Mouse (Mus musculus) CD4-positive, CD25-positive, alpha-beta regulatory T cell, adult 2 months (primary cell): Measurements from ENCODE around the gene Papss1.

Source experiments
- DNase-seq: peaks from one replicate; pipeline ENCODE4 v3.0.0-alpha.2; 2012; ENCODE audit warnings: low read depth, low spot score

Papss1 gene

DNA sequence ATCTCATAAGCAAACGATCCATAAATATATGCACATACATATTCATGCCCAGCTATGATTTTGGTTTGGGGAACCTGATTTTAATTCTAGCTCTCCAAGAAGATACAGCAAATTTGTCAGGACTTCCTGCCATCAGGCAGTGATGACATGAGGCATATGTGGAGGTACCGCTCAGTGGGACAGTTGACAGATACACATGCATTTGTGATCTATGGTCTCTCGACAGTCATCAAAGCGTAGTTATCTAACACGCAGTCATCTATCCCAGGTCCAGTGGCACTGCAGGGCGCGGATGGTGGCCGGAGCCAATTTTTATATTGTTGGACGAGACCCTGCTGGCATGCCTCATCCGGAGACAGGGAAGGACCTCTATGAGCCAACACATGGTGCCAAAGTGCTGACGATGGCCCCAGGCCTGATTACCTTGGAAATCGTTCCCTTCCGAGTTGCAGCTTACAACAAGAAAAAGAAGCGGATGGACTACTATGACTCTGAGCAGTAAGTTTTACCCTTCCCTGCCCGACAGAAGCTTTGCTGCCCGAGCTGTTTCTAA, 66.8 kb downstream of the Papss1 start:
- DNase-seq: no peak

DNA sequence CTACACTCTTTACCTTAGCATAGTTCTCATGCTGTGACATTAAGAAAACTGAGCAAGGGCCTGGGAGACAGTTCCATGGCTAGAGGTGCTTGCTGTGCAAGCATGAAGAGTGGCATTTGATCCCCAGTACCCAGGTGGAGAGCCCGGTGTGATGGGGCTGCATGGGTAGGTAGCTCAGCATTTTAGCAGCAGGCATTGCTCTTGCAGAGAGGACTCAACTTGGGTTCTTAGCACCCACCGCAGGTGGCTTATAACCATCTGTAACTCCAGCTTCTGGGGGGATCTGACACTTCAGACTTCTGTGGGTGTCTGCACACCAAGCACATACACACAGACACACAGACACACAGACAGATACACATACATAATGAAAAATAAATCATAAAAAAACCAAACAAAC, 69.5 kb downstream of the Papss1 start:
- no peak for DNase-seq

DNA sequence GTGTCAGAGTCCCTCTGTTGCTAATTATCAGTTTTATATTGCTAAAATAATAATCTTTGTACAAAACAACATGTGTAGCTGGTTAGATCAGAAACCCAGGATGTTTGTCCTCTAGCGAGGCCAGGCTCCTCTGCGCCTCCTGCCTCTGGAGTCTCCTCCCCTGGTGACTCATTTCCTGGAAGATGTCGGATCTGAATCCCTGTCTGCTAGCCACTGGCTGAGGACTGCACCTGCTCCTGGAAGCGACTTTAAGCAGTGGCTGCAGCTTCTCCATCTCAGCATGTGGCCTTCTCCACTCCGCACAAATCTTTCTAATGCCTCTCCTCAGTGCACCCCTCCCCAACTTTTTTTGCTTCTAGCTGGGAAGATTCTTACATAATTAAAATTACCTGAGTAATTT, 71.6 kb downstream of the Papss1 start:
- DNase-seq: no peak

DNA sequence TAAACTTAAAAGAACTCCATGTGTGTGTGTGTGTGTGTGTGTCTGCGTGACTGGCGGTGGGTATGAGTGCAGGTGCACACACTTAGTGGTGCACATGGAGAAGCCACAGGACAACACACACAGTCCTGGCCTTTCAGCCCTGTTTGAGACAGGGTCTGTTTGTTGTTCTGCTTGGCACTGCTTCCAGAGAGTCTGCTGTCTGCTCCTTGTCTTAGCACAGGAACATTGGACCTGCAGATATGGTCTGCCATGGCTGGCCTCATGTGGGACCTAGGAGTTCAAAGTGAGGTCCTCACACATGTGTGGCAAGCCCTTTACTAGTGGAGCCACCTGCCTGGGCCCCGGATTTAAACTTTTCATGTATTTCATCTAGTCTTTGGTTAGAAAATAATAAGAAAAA, 72.4 kb downstream of the Papss1 start:
- no peak for DNase-seq

DNA sequence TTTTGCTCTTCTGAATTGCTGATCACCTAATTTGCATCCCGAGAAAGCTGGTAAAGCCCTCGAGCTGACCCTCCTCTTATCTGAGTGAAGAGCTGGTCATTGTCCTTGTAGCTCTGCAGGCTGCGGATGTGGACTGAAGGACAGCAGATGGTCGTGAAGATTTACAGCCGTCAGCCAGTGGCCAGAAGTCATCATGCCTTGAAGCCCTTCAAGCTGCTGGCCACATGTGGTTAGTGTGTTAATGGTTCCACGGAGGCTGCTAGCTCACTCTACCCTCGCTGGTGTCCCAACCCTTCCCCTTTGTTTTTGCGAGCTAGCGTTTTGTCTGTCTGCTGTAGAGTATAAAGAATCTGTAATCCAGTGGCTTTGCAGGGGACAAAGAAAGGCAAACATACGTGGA, 73.1 kb downstream of the Papss1 start:
- no peak for DNase-seq

DNA sequence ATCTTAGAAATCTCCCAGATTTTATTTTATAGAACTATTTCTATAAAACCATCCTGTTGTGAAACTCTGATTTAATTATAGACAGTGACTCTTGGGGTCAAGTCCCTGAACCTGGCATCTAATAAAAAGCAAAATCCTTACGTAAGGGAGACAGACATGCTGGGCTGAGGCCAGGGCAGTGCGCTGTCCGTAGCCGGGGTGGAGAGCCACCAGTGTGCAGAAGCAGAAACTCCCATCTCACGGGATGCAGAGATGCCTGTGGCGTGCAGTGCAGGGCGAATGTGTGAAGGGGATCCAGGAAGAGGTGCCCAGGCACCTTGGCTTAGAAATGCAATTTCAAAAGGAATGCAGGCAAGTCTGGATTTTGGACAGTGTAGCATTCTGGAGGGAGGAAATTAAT, 73.6 kb downstream of the Papss1 start:
- DNase-seq: no peak

DNA sequence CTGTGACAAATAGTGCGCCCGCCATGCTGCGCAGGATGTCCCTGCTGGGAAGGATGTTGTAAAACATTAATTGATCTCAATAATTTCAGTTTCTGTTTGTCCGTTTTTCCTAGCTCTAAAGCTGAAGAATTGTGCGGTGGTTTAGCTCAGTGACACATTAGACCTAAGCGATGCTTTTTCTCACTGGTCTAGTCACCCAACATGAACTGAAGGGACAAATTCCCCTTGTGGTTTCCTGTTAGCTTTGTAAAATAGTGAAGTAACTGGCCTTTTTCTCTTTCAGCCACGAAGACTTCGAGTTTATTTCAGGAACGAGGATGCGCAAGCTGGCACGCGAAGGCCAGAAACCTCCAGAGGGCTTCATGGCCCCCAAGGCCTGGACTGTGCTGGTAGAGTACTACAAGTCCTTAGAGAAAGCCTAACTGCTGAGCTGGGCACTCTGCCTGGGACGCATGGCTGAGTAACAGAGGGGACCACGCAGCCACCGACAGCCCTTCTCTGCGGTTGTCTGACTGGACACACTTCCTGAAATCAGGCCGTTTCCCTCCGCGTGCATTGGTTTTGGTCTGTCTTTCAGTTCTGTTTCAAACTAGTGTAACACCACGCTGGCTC, 78.2 kb downstream of the Papss1 start:
- DNase-seq: no peak

DNA sequence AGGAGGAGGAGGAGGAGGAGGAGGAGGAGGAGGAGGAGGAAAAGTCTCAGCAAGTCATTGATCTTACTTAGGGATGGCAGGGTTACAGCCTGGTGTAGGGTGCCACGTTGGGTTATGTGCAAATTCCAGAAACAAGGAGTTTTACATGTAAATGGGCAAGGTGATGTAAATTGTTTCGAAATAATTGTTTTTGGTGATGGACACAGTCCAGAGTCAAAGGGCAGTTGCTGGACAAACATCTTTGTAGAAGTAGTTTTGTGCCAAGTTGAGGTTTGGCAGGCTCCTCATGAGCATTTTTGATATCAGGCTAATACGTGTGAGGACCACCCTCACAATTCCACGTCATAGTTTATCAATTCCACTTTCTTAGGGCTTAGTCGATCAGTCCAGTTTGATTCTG, 80.6 kb downstream of the Papss1 start:
- no peak for DNase-seq

DNA sequence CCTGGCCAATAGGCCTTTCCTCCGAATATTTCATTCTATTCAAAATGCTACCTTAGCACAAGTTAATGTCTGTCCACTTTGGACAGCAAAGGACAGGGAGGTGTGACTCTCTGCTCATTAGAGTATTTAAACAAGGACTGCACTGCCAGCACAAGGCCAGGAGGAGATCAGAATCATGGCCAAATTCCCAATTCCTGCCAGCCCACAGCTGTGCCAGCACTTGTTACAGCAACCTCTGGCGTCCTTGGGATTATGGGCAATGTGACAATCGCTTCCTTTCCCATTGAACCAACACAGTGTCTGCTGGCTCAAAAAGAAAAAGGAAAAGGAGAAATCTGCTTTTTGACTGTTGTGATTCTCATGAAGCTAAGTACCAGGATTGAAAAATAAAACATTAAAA, 89.8 kb downstream of the Papss1 start:
- DNase-seq: no peak

DNA sequence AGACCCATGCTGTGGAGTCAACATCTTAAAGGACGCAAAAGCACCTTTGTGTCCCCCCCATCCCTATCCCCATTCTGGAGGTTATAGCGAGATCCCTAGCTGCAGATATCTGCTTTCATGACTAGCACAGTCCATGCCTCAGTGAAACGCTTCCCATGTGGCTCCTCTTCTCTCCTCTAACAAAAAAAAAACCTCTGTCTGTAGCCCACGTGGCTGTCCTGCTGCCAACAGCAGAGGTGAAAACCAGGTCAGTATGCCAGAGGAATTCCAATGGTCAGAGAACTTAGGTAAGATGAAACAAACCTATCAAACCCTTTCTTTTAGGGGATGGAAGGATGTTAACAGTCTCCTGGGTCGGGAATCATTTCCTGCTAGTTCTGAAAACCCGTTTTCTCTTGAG, 91.5 kb downstream of the Papss1 start:
- no peak for DNase-seq

DNA sequence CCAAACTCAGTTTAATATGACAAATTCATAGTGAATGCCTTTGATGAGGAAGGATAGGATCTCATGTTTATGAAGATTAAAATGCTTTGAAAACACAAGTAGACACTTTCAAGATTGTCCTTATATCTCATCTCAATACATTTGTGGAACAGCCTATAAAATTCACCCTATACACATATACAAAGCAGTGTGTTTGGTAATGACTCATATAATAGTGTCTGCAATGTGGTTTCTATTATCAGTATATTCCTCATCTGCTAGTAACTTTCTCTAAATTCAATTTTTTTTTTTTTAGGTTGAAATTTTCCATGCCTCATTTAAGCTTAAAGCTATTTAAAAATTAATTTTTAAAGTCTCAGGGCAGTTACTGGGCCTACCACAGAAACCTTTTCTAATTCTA, 95.6 kb downstream of the Papss1 start:
- DNase-seq: no peak

DNA sequence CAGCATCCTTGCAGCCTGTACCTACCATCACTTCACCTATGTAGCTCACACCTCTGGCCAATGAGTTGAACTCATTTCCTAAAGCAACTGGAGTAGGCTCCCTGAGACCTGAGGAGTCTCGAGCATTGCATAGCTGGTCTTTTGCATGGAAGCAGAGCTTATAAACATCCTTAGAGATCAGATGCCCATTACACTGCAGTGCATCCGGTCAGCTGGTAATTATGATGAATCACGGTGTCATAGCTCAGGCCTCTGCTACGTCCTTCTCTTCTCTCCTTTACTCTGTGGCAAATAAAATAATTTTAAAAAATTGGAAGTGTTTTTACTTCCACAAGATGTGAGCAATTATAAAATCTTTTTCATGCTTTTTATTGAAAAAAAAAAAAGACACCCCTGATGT, 96.1 kb downstream of the Papss1 start:
- no peak for DNase-seq

DNA sequence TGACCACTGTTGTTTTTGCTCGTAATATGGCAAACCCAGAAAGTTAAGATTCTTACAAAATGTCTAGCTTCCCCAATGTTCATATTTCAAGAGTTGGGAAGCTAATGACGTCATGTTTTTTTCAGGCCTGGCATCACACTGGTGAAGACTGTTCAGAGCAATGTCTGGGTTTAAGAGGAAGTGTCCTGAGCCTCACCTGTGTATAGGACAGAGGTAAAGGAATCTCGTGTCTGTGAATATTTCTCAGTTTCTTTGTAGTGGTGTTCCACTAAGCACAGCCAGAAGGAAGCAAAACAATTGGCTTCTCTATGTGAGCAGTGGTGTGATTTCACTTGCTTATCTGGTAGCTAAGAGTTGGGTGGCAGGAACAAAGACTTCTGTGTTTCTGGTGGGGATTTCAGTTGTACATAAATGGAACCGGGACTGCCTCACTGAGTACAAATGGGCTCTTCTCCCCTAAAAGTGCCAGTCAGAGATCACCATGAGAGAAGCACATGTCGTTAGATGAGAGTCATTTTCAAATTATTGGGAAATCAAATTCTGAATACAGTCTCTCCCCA, 98.1 kb downstream of the Papss1 start:
- no peak for DNase-seq

DNA sequence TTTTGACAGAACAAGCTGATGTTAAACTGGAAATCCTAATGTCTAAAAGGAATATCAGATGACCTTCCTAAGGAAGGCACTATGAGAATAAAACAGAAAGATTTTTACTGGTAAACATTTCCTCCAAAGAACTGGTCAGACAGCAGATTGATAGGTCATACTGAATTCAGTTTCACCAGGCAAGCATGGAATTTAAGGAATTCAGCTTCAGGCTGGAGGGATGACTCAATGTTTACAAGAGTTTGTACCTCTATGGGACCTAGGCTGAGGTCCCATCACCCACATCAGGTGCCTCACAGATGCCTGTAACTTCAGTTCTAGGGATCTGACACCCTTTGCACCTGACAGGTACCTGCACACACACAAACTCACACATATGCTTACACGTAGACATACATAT, 105.3 kb downstream of the Papss1 start:
- DNase-seq: no peak

DNA sequence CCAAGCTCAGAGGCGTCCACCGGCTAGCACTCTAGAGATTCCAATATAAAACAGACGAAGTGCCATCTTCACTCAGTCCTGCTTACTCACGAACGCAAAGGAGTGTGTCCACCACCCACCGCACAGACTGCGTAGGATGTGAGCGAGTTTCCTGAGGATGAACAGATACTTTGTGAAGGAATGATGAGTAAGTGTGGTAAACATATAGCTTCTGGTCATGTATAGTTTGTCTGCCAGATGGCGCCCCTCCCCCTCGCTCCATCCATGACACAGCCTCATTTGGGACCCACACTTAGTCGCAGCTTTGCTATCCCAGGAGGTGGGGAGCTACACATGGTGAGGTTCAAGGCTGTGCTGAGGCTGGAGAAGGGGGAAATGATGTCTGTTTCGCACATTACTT, 121.5 kb downstream of the Papss1 start:
- no peak for DNase-seq

DNA sequence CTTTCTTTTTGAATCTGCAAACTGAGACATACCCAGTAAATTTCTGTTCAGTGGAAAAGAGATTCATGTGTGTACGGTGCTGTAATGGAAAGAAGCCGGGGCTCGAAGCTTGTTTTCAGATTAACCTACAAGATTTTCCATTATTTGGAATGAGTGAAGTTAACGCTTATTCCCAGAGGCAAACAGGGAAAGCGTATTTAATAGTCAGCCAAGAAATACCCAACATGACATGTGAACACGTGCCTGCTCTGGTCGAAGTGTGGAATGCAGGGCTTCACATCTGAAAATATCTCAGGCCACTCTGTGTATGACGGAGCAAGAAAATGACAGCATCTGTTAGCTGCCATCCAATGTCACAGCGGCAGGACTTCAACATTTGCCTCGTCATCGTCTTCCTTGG, 125.4 kb downstream of the Papss1 start:
- DNase-seq: no peak

DNA sequence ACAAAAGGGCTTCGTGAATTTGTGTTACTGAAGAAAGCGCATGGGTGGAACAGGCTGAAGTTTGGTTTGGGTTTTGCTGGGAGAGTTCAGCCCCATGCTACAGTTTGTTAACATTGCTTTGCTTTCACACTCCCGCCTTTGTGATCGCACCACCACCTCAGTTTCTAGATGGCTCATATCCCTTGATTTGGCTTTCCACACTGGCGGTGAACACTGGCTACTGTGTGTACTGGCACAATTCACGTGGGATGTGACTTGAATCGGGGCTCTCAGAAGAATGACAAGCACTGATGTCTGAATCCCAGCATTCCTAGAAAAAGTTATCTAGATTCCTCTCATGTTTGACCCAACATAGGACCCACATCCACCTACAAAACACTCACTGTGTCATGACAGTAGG, 126.0 kb downstream of the Papss1 start:
- no peak for DNase-seq

DNA sequence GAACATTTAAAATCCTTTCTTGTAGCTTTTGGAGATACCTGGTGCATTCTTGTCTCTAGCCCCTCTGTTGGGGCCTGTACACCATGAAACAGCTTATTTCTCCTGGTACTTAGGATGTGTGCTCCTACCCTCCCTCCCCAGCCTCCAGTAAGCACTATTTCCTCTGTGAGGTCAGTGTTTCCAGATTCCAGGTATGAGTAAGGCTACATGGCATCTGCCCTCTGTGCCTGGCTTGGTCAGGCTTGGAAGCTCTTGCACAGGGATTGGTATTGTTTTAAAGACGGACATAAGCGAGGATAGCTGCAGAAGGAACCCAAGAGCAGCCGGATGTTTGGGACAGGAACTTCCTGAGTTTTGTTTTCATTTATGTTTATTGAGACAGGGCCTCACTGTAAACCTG, 126.6 kb downstream of the Papss1 start:
- DNase-seq: no peak
